Comparison of ENCODE assay signal across 8 mouse cellular contexts in genomic region chr12:45443512-45444190, GRCm38 (mm10).
DNase-seq lines count a peak whose midpoint lies in the region; ATAC-seq and TF ChIP-seq lines count a peak whose summit lies in the region.

No protein-coding gene starts in this region.

- H3K27ac ChIP-seq in hindbrain, postnatal 0 days, result no peak overlapping the region
- H3K27ac ChIP-seq in testis, adult 2 months (ENCODE audit: control insufficient read depth, insufficient read depth, low read depth, low read length), result no peak overlapping the region

- intact Hi-C loops in gastrocnemius, postnatal 14 days (cut with DNase I; ENCODE audit: low total_unique reads), result no loop called here

- H3K9me3 ChIP-seq in hindbrain, postnatal 0 days (ENCODE audit: low read length), result no peaks in the 10 kb centered on the region

- H3K36me3 ChIP-seq in hindbrain, postnatal 0 days (ENCODE audit: insufficient read depth, low read length), result no peaks in the 10 kb centered on the region
- H3K36me3 ChIP-seq in testis, adult 2 months (ENCODE audit: control insufficient read depth, insufficient read depth, low read length), result no peaks in the 10 kb centered on the region

- no peaks in the 10 kb centered on the region for H3K27me3 ChIP-seq in hindbrain, postnatal 0 days (ENCODE audit: insufficient read depth, low read length)
- H3K27me3 ChIP-seq in testis, adult 2 months (ENCODE audit: control insufficient read depth, insufficient read depth, low read length), result no peaks in the 10 kb centered on the region

- no peak overlapping the region for H3K4me3 ChIP-seq in hindbrain, postnatal 0 days (ENCODE audit: low read length)
- H3K4me3 ChIP-seq in testis, adult 2 months (ENCODE audit: control insufficient read depth, low read depth, low read length), result no peak overlapping the region

- H3K4me2 ChIP-seq in hindbrain, postnatal 0 days (ENCODE audit: low read depth, low read length), result no peak overlapping the region

- peak; percentile 3 for DNase-seq in gastrocnemius, postnatal 14 days
- DNase-seq in gastrocnemius, postnatal 10 days, result no peak
- peak; percentile 78 for DNase-seq in ES-CJ7 (ENCODE audit: low read depth, low spot score)
- DNase-seq in hindbrain, postnatal 0 days (ENCODE audit: low spot score), result peak; percentile 85
- peak; percentile 41 for DNase-seq in lung, postnatal 10 days
- DNase-seq in thymus, adult 18-20 months, result no peak

- no peaks in the 10 kb centered on the region for H3K4me1 ChIP-seq in hindbrain, postnatal 0 days (ENCODE audit: insufficient read depth, low read length)
- H3K4me1 ChIP-seq in testis, adult 2 months (ENCODE audit: control insufficient read depth, insufficient read depth, low read length), result no peaks in the 10 kb centered on the region

- no peak for TF ChIP-seq POLR2A in testis, adult 2 months (IDR thresholded peaks at IDR 0.05; ENCODE audit: control insufficient read depth, low read depth, low read length)

- peak; percentile 83 for TF ChIP-seq CTCF in hindbrain, postnatal 0 days (IDR thresholded peaks at IDR 0.05; ENCODE audit: low read depth)
- TF ChIP-seq CTCF in testis, adult 2 months (IDR thresholded peaks at IDR 0.05; ENCODE audit: control insufficient read depth, insufficient read depth, insufficient replicate concordance, low read depth, low read length), result peak; percentile 22; the same call in 1 of the 2 replicates

- H3K9ac ChIP-seq in hindbrain, postnatal 0 days (replicated peaks; ENCODE audit: low read length), result no peak overlapping the region

- 60% methylated on average over 8 of the region's 8 CpGs for WGBS in hindbrain, postnatal 0 days

- ATAC-seq in common myeloid progenitor, adult 5-6 weeks (replicated peaks; ENCODE audit: low read depth, poor library complexity, severe bottlenecking), result peak; percentile 89
- ATAC-seq in hindbrain, postnatal 0 days, result peak; percentile 87

Comparison
In these comparisons a context has a peak if more than half of its experiments do, and no peak if none do; other contexts are left out.
1. DNase-seq: peak in gastrocnemius, postnatal 14 days (single experiment), ES-CJ7 (single experiment), hindbrain, postnatal 0 days (single experiment) and lung, postnatal 10 days (single experiment); none in gastrocnemius, postnatal 10 days (single experiment) and thymus, adult 18-20 months (0 of 2).